Mouse (Mus musculus) left cerebral cortex, postnatal 10 days (tissue): ENCODE results near the gene Gm128. TPM values are rescaled to one million over a fixed set of nuclear protein-coding genes. Genes with fewer than 3 reads are reported as not detected.
"Not testable (repeated sequence)": the region's sequence is repeated elsewhere in the genome, so short reads cannot be mapped to it uniquely, and the experiment has no call there.

Experiments used
- DNase-seq, 2 experiments: peaks; one replicate each; pipeline ENCODE4 v3.0.0; 2021 to 2022; ENCODE audit warnings: low spot score in 2 of 2, mixed read lengths in 1 of 2; ENCODE audit errors: extremely low spot score in 1 of 2
- intact Hi-C: fragments of 180-260 bp; cut with DNase I; formaldehyde crosslinking; loops from one replicate; pipeline ENCODE4 v1.15.1; 2025
- total RNA-seq, 2 experiments: library from RNA; stranded (reverse); gene quantifications; 2 replicates each; pipeline ENCODE4 v1.2.3; 2021

The Gm128 gene
- total RNA-seq, 2 experiments from 2014 or later = not detected

GRCm38 (mm10) chr3:95216655-95217254 is 24.6 kb downstream of the Gm128 start:
- intact Hi-C loops = loop anchor here (5.0 kb wide), 2 partner anchors 54 to 74 kb away; partner anchors contain the start of genes Sema6c and Tnfaip8l2
- DNase-seq = no peak

GRCm38 (mm10) chr3:95213609-95213975 is 27.8 kb downstream of the Gm128 start:
- no peak for DNase-seq
- intact Hi-C loops = no loop called here

- DNase-seq, intact Hi-C loops: not testable (repeated sequence)
These were observed 28.3 kb downstream of the Gm128 start for GRCm38 (mm10) chr3:95212889-95213608.

GRCm38 (mm10) chr3:95210585-95210984 is 30.8 kb downstream of the Gm128 start:
- DNase-seq = no peak
- intact Hi-C loops = no loop called here

- intact Hi-C loops = no loop called here
- DNase-seq = no peak
These were observed 33.1 kb downstream of the Gm128 start for GRCm38 (mm10) chr3:95208286-95208685.

- intact Hi-C loops = loop anchor here (5.0 kb wide), 1 partner anchor 42 kb away; the partner anchor contains the start of gene Sema6c
- DNase-seq = peak in 1 of 2 experiments; percentile 67
These were observed 37.5 kb downstream of the Gm128 start for GRCm38 (mm10) chr3:95203880-95204279.

- intact Hi-C loops = loop anchor here (5.0 kb wide), 1 partner anchor 38 kb away; the partner anchor contains the start of gene Sema6c
These were observed 40.8 kb downstream of the Gm128 start for GRCm38 (mm10) chr3:95200562-95200961.

GRCm38 (mm10) chr3:95200132-95200531 is 41.3 kb downstream of the Gm128 start:
- DNase-seq = no peak
- intact Hi-C loops = loop anchor here (5.0 kb wide), 1 partner anchor 38 kb away; the partner anchor contains the start of gene Sema6c

More at GRCm38 (mm10) chr3:95200562-95200961, 40.8 kb downstream of the Gm128 start:
- peak in 1 of 2 experiments; percentile 38 for DNase-seq

GRCm38 (mm10) chr3:95199101-95199500 is 42.3 kb downstream of the Gm128 start:
- intact Hi-C loops = no loop called here
- DNase-seq = no peak

GRCm38 (mm10) chr3:95195772-95196171 is 45.6 kb downstream of the Gm128 start:
- no peak for DNase-seq
- intact Hi-C loops = no loop called here

GRCm38 (mm10) chr3:95194721-95195135 is 46.7 kb downstream of the Gm128 start:
- intact Hi-C loops = no loop called here
- DNase-seq = no peak

Other genes with a start within 250 kb of the Gm128 start
- gene Zfp687, start 226.2 kb downstream of the Gm128 start, total RNA-seq = 10 to 100 TPM; 20.8 to 21.8 TPM
- 100 to 1,000 TPM; 155 to 167 TPM for gene Psmd4, start 199.0 kb downstream of the Gm128 start, total RNA-seq
- gene Pip5k1a, start 134.7 kb downstream of the Gm128 start, total RNA-seq = 10 to 100 TPM; 27.8 to 29.2 TPM
- gene Vps72, start 130.6 kb downstream of the Gm128 start, total RNA-seq = 10 to 100 TPM; 41.6 to 43.7 TPM
- under 1 TPM; 0.81 to 0.83 TPM for gene Tmod4, start 117.1 kb downstream of the Gm128 start, total RNA-seq
- gene Scnm1, start 107.6 kb downstream of the Gm128 start, total RNA-seq = 10 to 100 TPM; 30.5 to 36.6 TPM
- 10 to 100 TPM; 23.2 to 23.5 TPM for gene Lysmd1, start 107.5 kb downstream of the Gm128 start, total RNA-seq
- 1 to 10 TPM; 2.7 to 2.8 TPM for gene Tnfaip8l2, start 99.2 kb downstream of the Gm128 start, total RNA-seq
- 10 to 100 TPM; 60.5 to 73.6 TPM for gene Sema6c, start 81.1 kb downstream of the Gm128 start, total RNA-seq
- 1 to 10 TPM; 7.6 to 8.5 TPM for gene Gabpb2, start 23.7 kb downstream of the Gm128 start, total RNA-seq
- gene Cdc42se1, start 12.9 kb downstream of the Gm128 start, total RNA-seq = 10 to 100 TPM; 66.1 to 71.3 TPM
- gene Mllt11, start 9.4 kb downstream of the Gm128 start, total RNA-seq = 100 to 1,000 TPM; 599 to 606 TPM
- gene Bnipl, start 9.6 kb upstream of the Gm128 start, total RNA-seq = under 1 TPM; 0.58 to 0.63 TPM
- 10 to 100 TPM; 25.3 to 26.2 TPM for gene Mindy1, start 39.7 kb upstream of the Gm128 start, total RNA-seq
- gene Prune1, start 40.5 kb upstream of the Gm128 start, total RNA-seq = 10 to 100 TPM; 44.3 to 46.4 TPM
- under 1 TPM; 0.36 to 0.41 TPM for gene Anxa9, start 65.6 kb upstream of the Gm128 start, total RNA-seq
- 10 to 100 TPM; 39.2 to 40.3 TPM for gene Cers2, start 73.2 kb upstream of the Gm128 start, total RNA-seq
- 10 to 100 TPM; 46.8 to 47.2 TPM for gene Setdb1, start 115.6 kb upstream of the Gm128 start, total RNA-seq
- gene 4930558C23Rik, start 161.2 kb upstream of the Gm128 start, total RNA-seq = not detected
- gene Arnt, start 192.8 kb upstream of the Gm128 start, total RNA-seq = 10 to 100 TPM; 34.1 to 36.0 TPM